Mouse (Mus musculus): ENCODE measurements around the gene Nckipsd. TPM values are rescaled to one million over a fixed set of nuclear protein-coding genes. Genes with fewer than 3 reads are reported as not detected.

Gene Nckipsd
- polyA plus RNA-seq (2015; fragmentation: Nextera tagmentation; extraction: Ambion mirVana): 6.4 and 6.5 TPM in 2 replicates

GRCm38 (mm10) chr9:108808163-108808665, at the start of gene Nckipsd:
Gene Nckipsd (plus strand): TSS chr9:108808368.

DNA sequence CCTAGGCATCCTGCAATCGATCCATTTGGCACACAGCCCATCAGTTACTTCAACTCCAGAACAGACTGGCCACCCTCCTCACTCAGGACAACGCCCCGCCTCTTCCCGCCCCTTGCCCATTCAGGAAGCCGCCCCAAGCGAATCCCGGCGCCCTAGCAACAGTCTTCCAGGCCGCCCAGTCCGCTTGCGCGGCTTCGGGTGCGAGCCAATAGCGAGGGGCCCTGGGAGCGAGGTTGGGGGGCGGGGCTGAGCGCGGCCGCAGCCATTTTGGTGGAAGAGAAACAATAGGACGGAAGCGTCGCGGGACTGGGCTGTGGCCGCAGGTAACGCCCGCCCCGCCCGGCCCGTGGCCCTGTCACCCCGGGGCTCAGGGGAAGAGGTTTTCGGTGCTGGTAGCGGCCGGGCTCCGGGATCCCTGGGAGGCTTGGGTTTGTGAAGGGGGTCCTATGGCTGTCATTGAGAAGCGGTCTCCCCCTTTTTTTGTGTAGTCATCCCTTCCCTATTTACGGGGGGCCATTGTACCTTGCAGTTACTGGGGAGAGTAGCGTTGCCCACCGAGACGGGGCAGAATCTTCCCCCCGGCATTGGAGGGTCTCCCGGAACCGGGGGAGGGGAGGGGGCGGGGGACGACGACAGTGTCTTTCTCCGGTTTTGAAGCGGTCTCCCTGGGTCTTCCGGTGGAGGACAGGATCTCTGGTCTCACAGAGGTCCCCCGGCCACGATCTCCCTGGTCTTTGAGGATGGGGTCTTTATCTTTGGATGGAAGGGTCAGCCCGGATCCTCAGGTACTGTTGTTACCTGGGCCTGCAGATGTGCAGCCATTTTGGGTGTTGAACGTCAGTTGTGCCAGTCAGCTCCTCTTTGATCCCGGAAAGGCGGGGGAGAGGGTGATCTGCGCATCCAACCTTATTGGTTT, 24.4 kb upstream of the Nckipsd start, which contains the start of gene Ip6k2:
TSS of gene Ip6k2 (plus strand) at position 249 of the 916 bp plus-strand sequence.

GRCm38 (mm10) chr9:108825820-108826699, 17.9 kb downstream of the Nckipsd start, which contains the start of gene Celsr3:
Gene Celsr3 (plus strand): TSS chr9:108826320.

DNA sequence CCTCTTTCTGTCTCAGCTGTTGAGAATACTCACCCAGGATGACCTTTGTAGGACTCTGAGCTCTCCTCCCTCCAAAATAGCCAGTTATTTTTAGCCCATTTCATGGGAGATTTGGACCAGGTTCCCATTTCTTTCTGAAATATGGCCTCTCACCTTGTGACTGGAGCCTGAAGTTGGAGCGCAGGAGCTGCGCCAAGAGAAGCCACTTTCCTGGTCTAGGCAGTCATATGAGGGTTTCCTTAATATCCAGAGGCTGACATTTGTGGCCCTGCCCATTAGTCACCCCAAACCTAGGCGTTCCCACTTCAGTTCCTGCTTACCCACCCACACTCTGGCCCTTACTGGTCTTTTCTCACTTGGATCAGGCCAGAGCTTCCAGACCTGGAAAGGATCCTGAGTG, 44.8 kb downstream of the Nckipsd start, which contains the start of gene Slc26a6:
TSS of gene Slc26a6 (plus strand) at position 308 of the 400 bp plus-strand sequence.

Small RNAs within 50 kb of the gene (microRNA-seq; reads per million reads assigned to microRNA genes)
- 0 reads per million in 2 experiments for gene Gm23156

Other genes with a start within 250 kb of the Nckipsd start
- 56.6 and 61.8 TPM in 2 replicates for gene Impdh2, start 248.1 kb upstream of the Nckipsd start, polyA plus RNA-seq (2015; fragmentation: Nextera tagmentation; extraction: Ambion mirVana)
- 55.6 and 60.5 TPM in 2 replicates for gene Ndufaf3, start 240.9 kb upstream of the Nckipsd start, polyA plus RNA-seq (2015; fragmentation: Nextera tagmentation; extraction: Ambion mirVana)
- gene Dalrd3, start 238.5 kb upstream of the Nckipsd start, polyA plus RNA-seq (2015; fragmentation: Nextera tagmentation; extraction: Ambion mirVana): 23.8 and 31.6 TPM in 2 replicates
- gene Wdr6, start 229.6 kb upstream of the Nckipsd start, polyA plus RNA-seq (2015; fragmentation: Nextera tagmentation; extraction: Ambion mirVana): 15.5 and 17.7 TPM in 2 replicates
- gene P4htm, start 210.7 kb upstream of the Nckipsd start, polyA plus RNA-seq (2015; fragmentation: Nextera tagmentation; extraction: Ambion mirVana): 4.7 and 5.4 TPM in 2 replicates
- gene Arih2, start 159.0 kb upstream of the Nckipsd start, polyA plus RNA-seq (2015; fragmentation: Nextera tagmentation; extraction: Ambion mirVana): 38.6 and 43.2 TPM in 2 replicates
- 126 and 132 TPM in 2 replicates for gene Slc25a20, start 146.3 kb upstream of the Nckipsd start, polyA plus RNA-seq (2015; fragmentation: Nextera tagmentation; extraction: Ambion mirVana)
- gene Prkar2a, start 119.1 kb upstream of the Nckipsd start, polyA plus RNA-seq (2015; fragmentation: Nextera tagmentation; extraction: Ambion mirVana): 36.5 and 42.6 TPM in 2 replicates
- gene Ip6k2, start 24.6 kb upstream of the Nckipsd start, polyA plus RNA-seq (2015; fragmentation: Nextera tagmentation; extraction: Ambion mirVana): 21.7 and 26.9 TPM in 2 replicates
- 0.06 TPM in 2 replicates for gene Celsr3, start 18.0 kb downstream of the Nckipsd start, polyA plus RNA-seq (2015; fragmentation: Nextera tagmentation; extraction: Ambion mirVana)
- gene Slc26a6, start 44.9 kb downstream of the Nckipsd start, polyA plus RNA-seq (2015; fragmentation: Nextera tagmentation; extraction: Ambion mirVana): 5.1 and 5.2 TPM in 2 replicates
- gene Tmem89, start 106.3 kb downstream of the Nckipsd start, polyA plus RNA-seq (2015; fragmentation: Nextera tagmentation; extraction: Ambion mirVana): not detected in 2 replicates
- 871 and 963 TPM in 2 replicates for gene Uqcrc1, start 128.3 kb downstream of the Nckipsd start, polyA plus RNA-seq (2015; fragmentation: Nextera tagmentation; extraction: Ambion mirVana)
- gene Col7a1, start 145.2 kb downstream of the Nckipsd start, polyA plus RNA-seq (2015; fragmentation: Nextera tagmentation; extraction: Ambion mirVana): 3.6 and 4.5 TPM in 2 replicates
- 0.13 TPM in 1 of 2 replicates, not detected in the other for gene Ucn2, start 177.6 kb downstream of the Nckipsd start, polyA plus RNA-seq (2015; fragmentation: Nextera tagmentation; extraction: Ambion mirVana)
- gene Pfkfb4, start 183.4 kb downstream of the Nckipsd start, polyA plus RNA-seq (2015; fragmentation: Nextera tagmentation; extraction: Ambion mirVana): 7.3 and 8.6 TPM in 2 replicates
- gene Shisa5, start 230.2 kb downstream of the Nckipsd start, polyA plus RNA-seq (2015; fragmentation: Nextera tagmentation; extraction: Ambion mirVana): 47.1 and 63.1 TPM in 2 replicates